ENCODE assay signal across 8 mouse cellular contexts in the genomic region with DNA sequence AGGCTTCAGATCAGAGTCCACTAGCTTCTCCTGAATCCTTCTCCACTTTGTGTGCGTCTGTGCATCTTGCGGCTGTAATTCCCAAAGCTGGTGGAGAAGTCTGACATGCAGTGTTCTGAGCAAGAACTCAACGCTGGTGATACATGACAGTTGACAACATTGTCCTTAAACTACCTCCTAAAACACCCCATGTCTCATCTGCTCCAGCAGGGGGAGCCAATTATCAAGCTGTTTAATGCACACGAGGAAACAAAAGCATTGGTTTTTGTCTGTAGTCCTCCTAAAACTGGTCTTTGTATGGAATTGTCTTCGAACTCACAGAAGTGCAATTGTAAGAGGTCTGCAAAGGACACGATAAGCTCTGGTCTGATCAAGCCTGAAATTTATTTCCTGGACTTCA. TPM values are rescaled to one million over a fixed set of nuclear protein-coding genes. Genes with fewer than 3 reads are reported as not detected.
A peak's percentile ranks its signal among the peaks of the same experiment; 100 is the strongest.
DNase-seq lines count a peak whose midpoint lies in the region; TF ChIP-seq lines count a peak whose summit lies in the region.

No protein-coding gene starts in this region.

- peak; percentile 88 for TF ChIP-seq CTCF in E14TG2a.4 (conservative IDR thresholded peaks at IDR 0.05; ENCODE audit: low read length)
- TF ChIP-seq CTCF in lung, adult 2 months (IDR thresholded peaks at IDR 0.05; ENCODE audit: insufficient read depth, low read length) = peak; percentile 22; the same call in 1 of the 2 replicates

- H3K36me3 ChIP-seq in E14TG2a.4 (ENCODE audit: insufficient read depth, low read length) = no peaks in the 10 kb centered on the region

- WGBS in lung, adult 2 months = 36% methylated on average over 6 of the region's 6 CpGs

- H3K27me3 ChIP-seq in E14TG2a.4 (ENCODE audit: insufficient read depth, low read length) = peaks cover 12% of the 10 kb centered on the region

- no peak for TF ChIP-seq POLR2A in lung, adult 2 months (IDR thresholded peaks at IDR 0.05; ENCODE audit: borderline replicate concordance, extremely low read depth, low read depth, low read length)

- no peak overlapping the region for H3K4me3 ChIP-seq in E14TG2a.4 (replicated peaks; ENCODE audit: low read length)
- no peak overlapping the region for H3K4me3 ChIP-seq in lung, adult 2 months (replicated peaks; ENCODE audit: extremely low read depth, low read depth, low read length)

- H3K9me3 ChIP-seq in E14TG2a.4 (ENCODE audit: low read length) = no peaks in the 10 kb centered on the region

- peaks cover 20% of the 10 kb centered on the region for H3K4me1 ChIP-seq in E14TG2a.4 (replicated peaks; ENCODE audit: low read depth, low read length)
- H3K4me1 ChIP-seq in lung, adult 2 months (ENCODE audit: control insufficient read depth, insufficient read depth, low read length) = no peaks in the 10 kb centered on the region

- DNase-seq in gastrocnemius, adult 18-20 months (ENCODE audit: low spot score) = peak; percentile 72
- no peak for DNase-seq in gastrocnemius, postnatal 25 days
- peak; percentile 20 for DNase-seq in cerebellum, adult 11 months
- peak; percentile 32 for DNase-seq in gastrocnemius, postnatal 10 days
- DNase-seq in kidney, postnatal 10 days = peak; percentile 78
- peak; percentile 42 for DNase-seq in lung, adult 2 months
- DNase-seq in right cerebral cortex, postnatal 25 days = peak; percentile 40

RNA-seq across cellular contexts. Expression of gene Lmod3, which starts 1.6 kb away (rescaled TPM):
- total RNA-seq in gastrocnemius, adult 18-20 months (2021) = 100 to 1,000 TPM; 104 to 131 TPM
- total RNA-seq in gastrocnemius, postnatal 25 days (2021) = 100 to 1,000 TPM; 143 to 148 TPM
- total RNA-seq in gastrocnemius, postnatal 10 days (2021) = 100 to 1,000 TPM; 113 to 139 TPM
- 0.22 and 2.0 TPM in 2 replicates for polyA plus RNA-seq in lung, adult 2 months (2012; rRNA removed)

RNA-seq across cellular contexts. Expression of gene Arl6ip5, which starts 40.5 kb away (rescaled TPM):
- total RNA-seq in gastrocnemius, adult 18-20 months (2021) = 100 to 1,000 TPM; 130 to 155 TPM
- total RNA-seq in gastrocnemius, postnatal 25 days (2021) = 100 to 1,000 TPM; 132 to 165 TPM
- total RNA-seq in gastrocnemius, postnatal 10 days (2021) = 100 to 1,000 TPM; 238 to 249 TPM
- polyA plus RNA-seq in lung, adult 2 months (2012; rRNA removed) = 63.2 and 80.0 TPM in 2 replicates

RNA-seq across cellular contexts. Expression of gene Uba3, which starts 45.5 kb away (rescaled TPM):
- total RNA-seq in gastrocnemius, adult 18-20 months (2021) = 10 to 100 TPM; 30.3 to 39.0 TPM
- 10 to 100 TPM; 34.1 to 35.3 TPM for total RNA-seq in gastrocnemius, postnatal 25 days (2021)
- 10 to 100 TPM; 50.3 to 51.2 TPM for total RNA-seq in gastrocnemius, postnatal 10 days (2021)
- polyA plus RNA-seq in lung, adult 2 months (2012; rRNA removed) = 7.1 and 14.6 TPM in 2 replicates
